Mouse (Mus musculus): ENCODE measurements around the gene Nanos3. TPM values are rescaled to one million over a fixed set of nuclear protein-coding genes. Genes with fewer than 3 reads are reported as not detected.

Nanos3 gene
- polyA plus RNA-seq, 1 experiment from 2014 or later: 3.0 TPM

DNA sequence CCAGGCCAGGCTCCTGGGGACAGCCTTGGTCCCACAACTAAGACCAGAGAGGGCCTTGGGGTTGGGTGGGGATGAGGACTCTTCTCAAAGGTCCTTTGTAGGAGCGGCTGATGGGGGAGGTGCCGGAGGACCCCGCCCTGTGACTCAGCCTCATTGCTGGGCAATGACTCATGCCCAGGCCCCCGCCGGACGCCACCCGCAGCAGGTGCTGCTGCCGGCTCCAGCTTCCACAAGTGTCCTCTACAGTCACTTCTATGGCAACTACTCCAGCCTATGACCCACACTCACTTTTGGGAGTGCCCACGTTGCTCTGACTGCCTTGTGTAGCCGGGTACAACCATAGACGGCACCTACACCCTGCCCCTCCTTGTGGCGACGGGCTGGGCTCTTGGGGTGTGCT, 7.0 kb upstream of the Nanos3 start:
- Histone ChIP-seq H3K4me2 (peak overlapping the region; percentile 59), H3K27ac (ENCODE audit: poor library complexity, severe bottlenecking) (peak overlapping the region; percentile 95), H3K27me3 (replicated peaks) (no peaks in the 10 kb centered on the region), H3K9me3 (replicated peaks) (no peaks in the 10 kb centered on the region), H3K9ac (peak overlapping the region; percentile 56), H3K36me3 (no peaks in the 10 kb centered on the region), H3K4me3 (peak overlapping the region; percentile 31), H3K4me1 (replicated peaks) (peaks cover 20% of the 10 kb centered on the region)
- WGBS: 7% methylated on average over 13 of the region's 13 CpGs
- ATAC-seq (ENCODE audit: insufficient number of reproducible peaks, low FRiP score): peak; percentile 92

GRCm38 (mm10) chr8:84190191-84190867, 5.3 kb upstream of the Nanos3 start:
- WGBS: 93% methylated on average over 7 of the region's 7 CpGs
- peaks cover 24% of the 10 kb centered on the region for H3K4me1 ChIP-seq (replicated peaks)
- H3K9ac ChIP-seq: no peak overlapping the region
- H3K27me3 ChIP-seq (replicated peaks): no peaks in the 10 kb centered on the region
- H3K4me3 ChIP-seq: no peak overlapping the region
- H3K27ac ChIP-seq (ENCODE audit: poor library complexity, severe bottlenecking): peak overlapping the region; percentile 44
- H3K4me2 ChIP-seq: no peak overlapping the region
- no peaks in the 10 kb centered on the region for H3K36me3 ChIP-seq
- ATAC-seq (ENCODE audit: insufficient number of reproducible peaks, low FRiP score): no peak
- H3K9me3 ChIP-seq (replicated peaks): no peaks in the 10 kb centered on the region

DNA sequence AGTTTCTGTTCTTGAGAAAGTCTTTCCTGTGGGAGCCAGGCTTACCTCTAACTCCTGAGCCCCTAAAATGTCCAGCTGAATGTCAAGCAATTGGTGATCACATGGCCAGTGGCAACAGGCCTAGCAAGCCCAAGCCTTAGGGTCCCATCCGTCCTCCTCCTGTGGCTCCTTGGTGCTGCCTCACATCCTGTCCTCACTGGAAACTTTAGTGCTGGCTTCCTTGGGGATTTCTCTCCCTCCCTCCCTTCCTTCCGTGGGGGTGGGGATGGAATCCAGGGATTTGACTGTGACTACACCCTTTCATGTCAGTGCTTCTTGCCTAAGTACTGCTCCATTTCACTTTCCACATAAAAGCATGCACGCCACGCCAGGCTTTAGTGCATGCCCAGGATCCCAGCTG, 4.6 kb upstream of the Nanos3 start:
- no peaks in the 10 kb centered on the region for H3K27me3 ChIP-seq (replicated peaks)
- H3K4me1 ChIP-seq (replicated peaks): peaks cover 25% of the 10 kb centered on the region
- 52% methylated on average over 4 of the region's 4 CpGs for WGBS
- peak overlapping the region; percentile 44; the same call in 1 of the 2 replicates for H3K27ac ChIP-seq (ENCODE audit: poor library complexity, severe bottlenecking)
- H3K9me3 ChIP-seq (replicated peaks): no peaks in the 10 kb centered on the region
- no peaks in the 10 kb centered on the region for H3K36me3 ChIP-seq
- H3K4me2 ChIP-seq: no peak overlapping the region
- no peak overlapping the region; the same call in 1 of the 2 replicates for H3K9ac ChIP-seq
- H3K4me3 ChIP-seq: no peak overlapping the region
- no peak for ATAC-seq (ENCODE audit: insufficient number of reproducible peaks, low FRiP score)

GRCm38 (mm10) chr8:84188671-84189070, 3.7 kb upstream of the Nanos3 start:
- 86% methylated on average over 10 of the region's 10 CpGs for WGBS
- peaks cover 32% of the 10 kb centered on the region for H3K4me1 ChIP-seq (replicated peaks)

DNA sequence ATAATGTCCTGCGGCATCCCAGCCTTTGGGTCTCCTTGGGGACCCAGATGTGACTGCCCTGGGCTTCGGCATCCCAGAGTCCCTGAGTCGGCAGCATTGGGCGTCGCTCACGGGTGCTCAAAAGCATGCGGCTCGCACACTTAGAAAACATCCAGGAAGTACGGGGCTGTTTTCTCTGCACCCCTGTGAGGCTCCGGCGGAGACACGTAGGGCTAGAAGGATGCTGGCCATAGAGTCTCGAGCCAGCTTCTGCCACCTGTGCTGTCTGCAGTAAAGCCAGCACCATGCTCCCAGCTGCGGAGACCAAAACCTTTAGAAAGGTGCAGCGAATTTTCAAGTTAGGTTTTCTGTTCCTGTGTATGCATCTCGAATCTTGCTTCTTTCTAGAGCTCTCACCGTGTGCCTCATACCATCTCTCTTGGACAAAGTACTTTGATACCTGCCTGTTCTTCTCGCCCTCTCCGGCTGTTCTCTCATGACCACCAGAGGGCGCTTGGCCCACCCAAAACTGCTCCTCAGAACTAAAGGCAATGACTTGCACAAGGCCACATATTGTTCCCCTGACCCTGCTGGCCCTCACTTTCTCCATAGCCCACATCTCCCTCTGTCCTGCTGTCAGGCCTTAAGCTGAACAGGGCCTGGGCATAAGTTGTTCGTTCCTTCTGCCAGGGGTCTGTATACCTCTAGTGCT, 2.2 kb upstream of the Nanos3 start:
- Histone ChIP-seq H3K9me3 (replicated peaks) (no peaks in the 10 kb centered on the region), H3K4me3 (peak overlapping the region; percentile 43), H3K36me3 (no peaks in the 10 kb centered on the region), H3K27me3 (replicated peaks) (no peaks in the 10 kb centered on the region), H3K9ac (peak overlapping the region; percentile 68), H3K27ac (ENCODE audit: poor library complexity, severe bottlenecking) (peak overlapping the region; percentile 26; the same call in 1 of the 2 replicates), H3K4me1 (replicated peaks) (peaks cover 33% of the 10 kb centered on the region), H3K4me2 (peak overlapping the region; percentile 89)
- WGBS: 3% methylated on average over 21 of the region's 21 CpGs
- ATAC-seq (ENCODE audit: insufficient number of reproducible peaks, low FRiP score): peak; percentile 14; the same call in 1 of the 2 replicates

More at GRCm38 (mm10) chr8:84188671-84189070, 3.7 kb upstream of the Nanos3 start:
- no peak overlapping the region for H3K27ac ChIP-seq (ENCODE audit: poor library complexity, severe bottlenecking)
- no peak overlapping the region for H3K9ac ChIP-seq
- no peak overlapping the region for H3K4me3 ChIP-seq
- no peaks in the 10 kb centered on the region for H3K27me3 ChIP-seq (replicated peaks)
- ATAC-seq (ENCODE audit: insufficient number of reproducible peaks, low FRiP score): no peak
- no peak overlapping the region for H3K4me2 ChIP-seq
- no peaks in the 10 kb centered on the region for H3K36me3 ChIP-seq
- H3K9me3 ChIP-seq (replicated peaks): no peaks in the 10 kb centered on the region

- under 1% methylated on average over 12 of the region's 12 CpGs for WGBS
- Histone ChIP-seq H3K4me3 (peak overlapping the region; percentile 43), H3K4me1 (replicated peaks) (peaks cover 30% of the 10 kb centered on the region), H3K9me3 (replicated peaks) (no peaks in the 10 kb centered on the region), H3K27me3 (replicated peaks) (no peaks in the 10 kb centered on the region), H3K4me2 (peak overlapping the region; percentile 89), H3K9ac (peak overlapping the region; percentile 68), H3K36me3 (no peaks in the 10 kb centered on the region), H3K27ac (ENCODE audit: poor library complexity, severe bottlenecking) (peak overlapping the region; percentile 15; the same call in 1 of the 2 replicates)
- ATAC-seq (ENCODE audit: insufficient number of reproducible peaks, low FRiP score): peak; percentile 34
Observed at GRCm38 (mm10) chr8:84186547-84186946, 1.5 kb upstream of the Nanos3 start.

GRCm38 (mm10) chr8:84184085-84185043, 653 bp downstream of the Nanos3 start:
- H3K4me2 ChIP-seq: peak overlapping the region; percentile 81
- no peaks in the 10 kb centered on the region for H3K36me3 ChIP-seq
- peak overlapping the region; percentile 84 for H3K4me3 ChIP-seq
- H3K27me3 ChIP-seq (replicated peaks): no peaks in the 10 kb centered on the region
- no peaks in the 10 kb centered on the region for H3K9me3 ChIP-seq (replicated peaks)
- peak overlapping the region; percentile 98 for H3K9ac ChIP-seq
- no peak for ATAC-seq (ENCODE audit: insufficient number of reproducible peaks, low FRiP score)
- WGBS: 18% methylated on average over 21 of the region's 21 CpGs
- peaks cover 48% of the 10 kb centered on the region for H3K4me1 ChIP-seq (replicated peaks)
- H3K27ac ChIP-seq (ENCODE audit: poor library complexity, severe bottlenecking): peak overlapping the region; percentile 35

GRCm38 (mm10) chr8:84183261-84184084, 1.5 kb downstream of the Nanos3 start:
- Histone ChIP-seq H3K4me1 (replicated peaks) (peaks cover 57% of the 10 kb centered on the region), H3K27ac (ENCODE audit: poor library complexity, severe bottlenecking) (peak overlapping the region; percentile 35), H3K36me3 (0 out of 2 replicates have a peak, but pooled peaks cover 3% of the 10 kb centered on the region), H3K4me3 (peak overlapping the region; percentile 84), H3K9me3 (replicated peaks) (no peaks in the 10 kb centered on the region), H3K9ac (peak overlapping the region; percentile 98), H3K27me3 (replicated peaks) (no peaks in the 10 kb centered on the region), H3K4me2 (peak overlapping the region; percentile 81)
- WGBS: 1% methylated on average over 80 of the region's 87 CpGs
- peak; percentile 12; the same call in 1 of the 2 replicates for ATAC-seq (ENCODE audit: insufficient number of reproducible peaks, low FRiP score)

DNA sequence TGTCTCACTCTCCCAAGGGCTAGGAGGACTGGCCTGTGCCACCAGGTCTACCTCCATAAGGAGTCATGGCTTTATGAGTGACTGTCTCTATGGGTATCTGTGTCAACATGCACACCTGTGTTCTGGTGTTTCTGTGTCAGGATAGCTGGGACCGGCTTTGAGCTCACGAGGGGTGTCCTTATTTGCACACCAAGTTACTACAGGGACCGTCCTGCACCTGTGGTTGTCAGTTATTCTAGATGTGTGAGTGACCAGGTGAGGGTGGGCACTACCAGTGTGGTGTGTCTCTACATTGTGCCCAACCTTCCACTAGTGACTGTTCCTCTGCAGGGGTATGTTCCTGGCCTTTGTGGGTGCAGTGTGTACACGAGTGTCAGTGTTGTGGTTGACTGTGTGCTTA, 2.2 kb downstream of the Nanos3 start:
- Histone ChIP-seq H3K4me3 (peak overlapping the region; percentile 84), H3K36me3 (0 out of 2 replicates have a peak, but pooled peaks cover 3% of the 10 kb centered on the region), H3K27me3 (replicated peaks) (no peaks in the 10 kb centered on the region), H3K9me3 (replicated peaks) (no peaks in the 10 kb centered on the region), H3K9ac (peak overlapping the region; percentile 98), H3K4me1 (replicated peaks) (peaks cover 64% of the 10 kb centered on the region), H3K27ac (ENCODE audit: poor library complexity, severe bottlenecking) (peak overlapping the region; percentile 35; the same call in 1 of the 2 replicates), H3K4me2 (peak overlapping the region; percentile 81)
- no peak for ATAC-seq (ENCODE audit: insufficient number of reproducible peaks, low FRiP score)
- 64% methylated on average over 4 of the region's 4 CpGs for WGBS
